Mouse (Mus musculus): Measurements from ENCODE around the gene Cchcr1. TPM values are rescaled to one million over a fixed set of nuclear protein-coding genes. Genes with fewer than 3 reads are reported as not detected.

Gene Cchcr1
- polyA plus RNA-seq, 1 experiment from 2014 or later = 4.8 TPM

DNA sequence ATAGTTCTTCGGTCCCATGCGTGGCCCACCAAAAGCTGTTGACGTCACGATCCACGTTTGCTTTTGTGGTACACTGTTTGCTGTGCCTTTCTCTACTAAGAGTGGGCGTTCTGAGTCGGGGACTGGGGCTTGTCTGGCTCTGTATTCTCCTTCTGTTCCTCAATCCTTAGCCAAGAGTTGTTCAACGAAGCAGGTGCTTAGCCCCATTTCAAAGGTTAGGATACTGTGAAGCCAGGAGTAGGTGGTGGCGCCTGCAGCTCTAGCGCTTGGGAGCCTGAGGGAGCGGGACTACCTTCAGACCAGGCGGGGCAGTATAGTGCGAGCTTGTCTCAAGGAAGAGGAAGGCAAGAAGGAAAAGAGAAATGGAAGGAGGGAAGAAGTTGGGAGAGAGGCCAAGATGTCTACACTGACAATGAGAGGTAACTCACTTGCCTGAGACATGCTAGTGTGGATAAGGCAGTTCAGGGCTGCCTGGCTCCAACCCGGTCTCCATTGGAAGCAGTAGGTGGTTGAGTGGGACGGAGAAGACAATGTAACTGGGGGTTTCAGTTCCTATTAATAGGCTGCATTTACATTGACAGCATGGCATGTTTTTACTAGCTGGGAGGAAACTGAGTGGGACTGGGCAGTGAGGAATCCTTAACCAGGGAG, 26.0 kb downstream of the Cchcr1 start:
- Histone ChIP-seq H3K9ac (ENCODE audit: low read depth, low read length) (no peak overlapping the region), H3K27me3 (replicated peaks; ENCODE audit: control insufficient read depth, insufficient read depth, low read length) (no peaks in the 10 kb centered on the region), H3K9me3 (ENCODE audit: control insufficient read depth) (no peaks in the 10 kb centered on the region), H3K4me2 (replicated peaks; ENCODE audit: low read depth) (no peak overlapping the region), H3K4me1 (replicated peaks; ENCODE audit: control insufficient read depth, insufficient read depth, low read length) (no peaks in the 10 kb centered on the region), H3K27ac (ENCODE audit: low read depth, low read length) (no peak overlapping the region), H3K4me3 (ENCODE audit: low read depth, low read length) (no peak overlapping the region), H3K36me3 (ENCODE audit: control insufficient read depth, insufficient read depth) (no peaks in the 10 kb centered on the region)
- ATAC-seq = no peak
- no peak for TF ChIP-seq CTCF (IDR thresholded peaks at IDR 0.05; ENCODE audit: low read depth)
- 76% methylated on average over 15 of the region's 15 CpGs for WGBS

DNA sequence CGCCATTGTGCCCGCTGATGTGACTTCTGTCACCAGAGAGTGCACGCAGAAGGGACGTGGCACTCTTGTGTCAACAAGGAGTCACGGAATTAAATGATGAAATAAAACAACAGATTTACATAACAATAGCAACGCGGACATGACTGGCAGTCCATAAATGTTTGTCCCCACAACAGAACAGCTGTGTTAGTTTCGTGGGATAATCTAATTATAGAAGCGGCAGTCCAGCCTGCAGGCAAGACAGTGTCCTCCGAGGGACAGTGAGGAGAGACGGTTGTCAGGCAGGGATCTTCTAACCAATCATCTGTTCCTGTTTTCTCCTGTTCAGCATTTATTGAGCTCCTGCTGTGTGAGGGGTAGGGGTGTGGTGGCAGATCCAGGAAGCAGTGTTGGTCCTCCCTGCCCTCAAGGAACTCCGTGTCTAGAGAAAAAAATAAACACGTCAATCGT, 26.5 kb downstream of the Cchcr1 start:
- H3K4me3 ChIP-seq (ENCODE audit: low read depth, low read length) = no peak overlapping the region
- ATAC-seq = no peak
- no peaks in the 10 kb centered on the region for H3K4me1 ChIP-seq (replicated peaks; ENCODE audit: control insufficient read depth, insufficient read depth, low read length)
- no peak overlapping the region for H3K9ac ChIP-seq (ENCODE audit: low read depth, low read length)
- no peak overlapping the region for H3K4me2 ChIP-seq (replicated peaks; ENCODE audit: low read depth)
- 51% methylated on average over 14 of the region's 14 CpGs for WGBS
- no peaks in the 10 kb centered on the region for H3K9me3 ChIP-seq (ENCODE audit: control insufficient read depth)
- no peak for TF ChIP-seq CTCF (IDR thresholded peaks at IDR 0.05; ENCODE audit: low read depth)
- no peaks in the 10 kb centered on the region for H3K36me3 ChIP-seq (ENCODE audit: control insufficient read depth, insufficient read depth)
- no peak overlapping the region for H3K27ac ChIP-seq (ENCODE audit: low read depth, low read length)
- H3K27me3 ChIP-seq (replicated peaks; ENCODE audit: control insufficient read depth, insufficient read depth, low read length) = no peaks in the 10 kb centered on the region

DNA sequence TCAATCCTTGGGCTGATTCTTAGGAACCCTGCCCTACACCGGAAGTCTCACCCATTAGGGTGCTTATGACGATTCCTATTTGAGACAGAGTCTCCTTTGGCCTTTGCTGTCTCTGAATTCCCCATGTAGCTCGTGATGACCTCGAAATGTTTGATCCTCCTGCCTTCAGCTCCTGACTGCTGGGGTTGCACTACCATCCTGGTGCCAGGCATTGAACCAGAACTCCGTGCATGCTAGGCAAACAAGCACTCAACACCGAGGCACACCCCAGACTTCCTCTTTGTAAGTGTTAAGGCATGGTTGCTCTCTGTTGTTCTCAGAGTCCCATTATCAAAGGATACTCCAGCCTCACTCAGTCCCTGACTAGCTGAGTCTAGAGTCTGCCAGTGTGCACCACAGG, 27.1 kb downstream of the Cchcr1 start:
- no peaks in the 10 kb centered on the region for H3K4me1 ChIP-seq (replicated peaks; ENCODE audit: control insufficient read depth, insufficient read depth, low read length)
- H3K36me3 ChIP-seq (ENCODE audit: control insufficient read depth, insufficient read depth) = no peaks in the 10 kb centered on the region
- H3K4me2 ChIP-seq (replicated peaks; ENCODE audit: low read depth) = no peak overlapping the region
- TF ChIP-seq CTCF (IDR thresholded peaks at IDR 0.05; ENCODE audit: low read depth) = no peak
- 71% methylated on average over 6 of the region's 6 CpGs for WGBS
- no peak overlapping the region for H3K9ac ChIP-seq (ENCODE audit: low read depth, low read length)
- no peak overlapping the region for H3K4me3 ChIP-seq (ENCODE audit: low read depth, low read length)
- no peaks in the 10 kb centered on the region for H3K9me3 ChIP-seq (ENCODE audit: control insufficient read depth)
- ATAC-seq = no peak
- H3K27me3 ChIP-seq (replicated peaks; ENCODE audit: control insufficient read depth, insufficient read depth, low read length) = no peaks in the 10 kb centered on the region
- H3K27ac ChIP-seq (ENCODE audit: low read depth, low read length) = no peak overlapping the region

DNA sequence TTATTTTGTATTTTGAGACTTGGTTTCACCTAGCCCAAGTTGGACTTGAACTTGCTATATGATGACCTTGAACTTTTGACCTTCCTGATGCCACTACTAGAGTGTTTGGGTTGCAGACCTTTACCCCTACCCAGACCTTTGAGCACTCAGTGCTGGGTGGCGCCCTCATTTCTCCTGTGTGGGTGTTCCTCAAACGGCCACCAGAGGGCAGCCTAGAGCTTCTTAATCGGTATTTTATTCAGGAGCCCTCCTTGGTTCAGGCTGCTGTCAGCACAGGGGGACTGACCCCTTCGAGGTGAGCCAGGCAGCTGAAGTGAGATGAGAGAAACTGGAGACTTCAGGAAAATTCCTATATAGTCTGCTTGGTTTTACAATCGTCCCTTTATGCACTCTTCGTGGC, 27.8 kb downstream of the Cchcr1 start:
- H3K27me3 ChIP-seq (replicated peaks; ENCODE audit: control insufficient read depth, insufficient read depth, low read length) = no peaks in the 10 kb centered on the region
- no peak overlapping the region for H3K4me3 ChIP-seq (ENCODE audit: low read depth, low read length)
- H3K4me2 ChIP-seq (replicated peaks; ENCODE audit: low read depth) = no peak overlapping the region
- TF ChIP-seq CTCF (IDR thresholded peaks at IDR 0.05; ENCODE audit: low read depth) = peak; percentile 81
- ATAC-seq = peak; percentile 35; the same call in 1 of the 2 replicates
- H3K9me3 ChIP-seq (ENCODE audit: control insufficient read depth) = no peaks in the 10 kb centered on the region
- 37% methylated on average over 6 of the region's 6 CpGs for WGBS
- no peak overlapping the region for H3K27ac ChIP-seq (ENCODE audit: low read depth, low read length)
- H3K4me1 ChIP-seq (replicated peaks; ENCODE audit: control insufficient read depth, insufficient read depth, low read length) = no peaks in the 10 kb centered on the region
- no peaks in the 10 kb centered on the region for H3K36me3 ChIP-seq (ENCODE audit: control insufficient read depth, insufficient read depth)
- no peak overlapping the region for H3K9ac ChIP-seq (ENCODE audit: low read depth, low read length)

DNA sequence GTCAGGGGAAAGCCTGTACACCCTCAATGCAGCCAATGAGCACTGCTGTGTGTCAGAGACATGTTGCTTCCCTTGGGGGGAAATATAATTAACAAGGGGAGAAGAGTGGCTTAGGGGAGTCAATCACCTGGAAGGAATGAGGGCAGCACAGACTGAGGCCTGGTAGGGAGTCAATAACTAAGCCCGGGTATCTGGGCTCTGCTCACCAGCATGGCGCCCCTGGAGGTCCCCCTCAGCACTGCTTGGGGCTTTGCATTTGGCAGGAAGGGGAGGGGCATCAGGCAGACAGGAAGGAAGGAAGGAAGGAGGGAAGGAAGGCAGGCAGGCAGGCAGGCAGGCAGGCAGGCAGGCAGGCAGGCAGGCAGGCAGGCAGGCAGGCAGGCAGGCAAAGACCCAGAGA, 30.6 kb downstream of the Cchcr1 start:
- H3K27ac ChIP-seq (ENCODE audit: low read depth, low read length) = no peak overlapping the region
- ATAC-seq = no peak
- H3K4me3 ChIP-seq (ENCODE audit: low read depth, low read length) = no peak overlapping the region
- no peak overlapping the region for H3K4me2 ChIP-seq (replicated peaks; ENCODE audit: low read depth)
- 0 out of 2 replicates have a peak, but pooled peaks have one; percentile 24 for TF ChIP-seq CTCF (IDR thresholded peaks at IDR 0.05; ENCODE audit: low read depth)
- H3K9ac ChIP-seq (ENCODE audit: low read depth, low read length) = no peak overlapping the region
- no peaks in the 10 kb centered on the region for H3K9me3 ChIP-seq (ENCODE audit: control insufficient read depth)
- 69% methylated on average over 2 of the region's 2 CpGs for whole genome bisulfite sequencing
- H3K36me3 ChIP-seq (ENCODE audit: control insufficient read depth, insufficient read depth) = no peaks in the 10 kb centered on the region
- H3K27me3 ChIP-seq (replicated peaks; ENCODE audit: control insufficient read depth, insufficient read depth, low read length) = no peaks in the 10 kb centered on the region
- H3K4me1 ChIP-seq (replicated peaks; ENCODE audit: control insufficient read depth, insufficient read depth, low read length) = no peaks in the 10 kb centered on the region

DNA sequence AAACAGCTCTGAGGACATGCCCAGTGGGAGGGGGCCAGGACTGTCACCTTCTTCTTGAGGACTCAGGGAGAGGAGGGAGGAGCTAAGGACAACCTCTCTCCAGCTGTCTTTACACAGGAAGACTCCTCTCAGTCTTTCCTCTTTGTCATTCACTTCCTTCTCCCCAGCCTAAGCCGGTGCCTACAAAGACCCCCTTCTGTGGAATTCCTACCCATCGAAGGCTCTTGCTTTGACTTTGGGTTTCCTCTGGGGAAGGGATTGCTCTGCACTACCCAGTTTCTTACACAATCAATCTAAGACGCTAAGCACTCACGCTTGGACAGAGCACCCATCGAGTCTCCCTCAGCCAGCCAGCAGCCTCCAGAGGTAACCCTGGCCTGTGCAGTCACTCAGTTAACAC, 31.7 kb downstream of the Cchcr1 start:
- 36% methylated on average over 5 of the region's 5 CpGs for WGBS

More for the DNA sequence above, 31.7 kb downstream of the Cchcr1 start:
- Histone ChIP-seq H3K36me3 (ENCODE audit: control insufficient read depth, insufficient read depth) (no peaks in the 10 kb centered on the region), H3K4me2 (replicated peaks; ENCODE audit: low read depth) (no peak overlapping the region), H3K4me3 (ENCODE audit: low read depth, low read length) (no peak overlapping the region), H3K27me3 (replicated peaks; ENCODE audit: control insufficient read depth, insufficient read depth, low read length) (no peaks in the 10 kb centered on the region), H3K9ac (ENCODE audit: low read depth, low read length) (no peak overlapping the region), H3K27ac (ENCODE audit: low read depth, low read length) (no peak overlapping the region), H3K4me1 (replicated peaks; ENCODE audit: control insufficient read depth, insufficient read depth, low read length) (no peaks in the 10 kb centered on the region), H3K9me3 (ENCODE audit: control insufficient read depth) (no peaks in the 10 kb centered on the region)
- no peak for TF ChIP-seq CTCF (IDR thresholded peaks at IDR 0.05; ENCODE audit: low read depth)
- no peak for ATAC-seq
